In genomic region chr1:80247131-80247530, GRCm38 (mm10) we compare ENCODE assay signal across 32 mouse cellular contexts. TPM values are rescaled to one million over a fixed set of nuclear protein-coding genes. Genes with fewer than 3 reads are reported as not detected.
"Had no signal": no experiment of that assay in that cellular context is flagged by ENCODE, and none has a peak within 500 bp of the region (broad histone marks: within the 10 kb centered on the region; RNA-seq: fewer than 3 reads in every experiment).

No protein-coding gene starts in this region.

- H3K27ac ChIP-seq: embryonic facial prominence, embryonic 10.5 days; embryonic facial prominence, embryonic 12.5 days; embryonic facial prominence, embryonic 13.5 days; embryonic facial prominence, embryonic 15.5 days; forebrain, embryonic 10.5 days; forebrain, embryonic 12.5 days; forebrain, embryonic 13.5 days; forebrain, embryonic 15.5 days; gastrocnemius, adult 2 months had no signal

- H3K4me3 ChIP-seq: embryonic facial prominence, embryonic 10.5 days; embryonic facial prominence, embryonic 12.5 days; embryonic facial prominence, embryonic 13.5 days; embryonic facial prominence, embryonic 15.5 days; erythroblast, embryonic 14.5 days; forebrain, embryonic 10.5 days; forebrain, embryonic 12.5 days; forebrain, embryonic 13.5 days; forebrain, embryonic 15.5 days; gastrocnemius, adult 2 months had no signal

- H3K4me2 ChIP-seq: embryonic facial prominence, embryonic 12.5 days; embryonic facial prominence, embryonic 13.5 days; embryonic facial prominence, embryonic 15.5 days; forebrain, embryonic 12.5 days; forebrain, embryonic 13.5 days; forebrain, embryonic 15.5 days had no signal

- H3K9ac ChIP-seq: embryonic facial prominence, embryonic 12.5 days; embryonic facial prominence, embryonic 13.5 days; embryonic facial prominence, embryonic 15.5 days; forebrain, embryonic 12.5 days; forebrain, embryonic 13.5 days; forebrain, embryonic 15.5 days; forebrain, postnatal 0 days had no signal

- H3K36me3 ChIP-seq: embryonic facial prominence, embryonic 10.5 days; embryonic facial prominence, embryonic 12.5 days; embryonic facial prominence, embryonic 13.5 days; embryonic facial prominence, embryonic 15.5 days; forebrain, embryonic 10.5 days; forebrain, embryonic 12.5 days; forebrain, embryonic 15.5 days had no signal

- H3K4me1 ChIP-seq: embryonic facial prominence, embryonic 10.5 days; embryonic facial prominence, embryonic 12.5 days; embryonic facial prominence, embryonic 13.5 days; embryonic facial prominence, embryonic 15.5 days; forebrain, embryonic 12.5 days; forebrain, embryonic 13.5 days; forebrain, embryonic 15.5 days had no signal

- H3K9me3 ChIP-seq: embryonic facial prominence, embryonic 10.5 days; embryonic facial prominence, embryonic 12.5 days; embryonic facial prominence, embryonic 13.5 days; embryonic facial prominence, embryonic 15.5 days; forebrain, embryonic 10.5 days; forebrain, embryonic 12.5 days; forebrain, embryonic 13.5 days; forebrain, embryonic 15.5 days had no signal

- ATAC-seq: forebrain, embryonic 13.5 days; forebrain, embryonic 14.5 days; forebrain, embryonic 15.5 days; forebrain, embryonic 16.5 days; forebrain, postnatal 0 days had no signal

- DNase-seq: cerebellum, adult 2 months; cerebellum, adult 8-10 months; cerebellum, adult 9-10 months; cerebellum, adult 9-11 months; cerebellum, postnatal 10 days; cerebellum, postnatal 14 days; cerebellum, postnatal 25 days; cerebellum, postnatal 36 days; embryo, embryonic 11 days; forebrain, postnatal 0 days; gastrocnemius, adult 2 months; gastrocnemius, postnatal 10 days; gastrocnemius, postnatal 14 days; gastrocnemius, postnatal 25 days; gastrocnemius, postnatal 36 days; heart, adult 11 months; heart, adult 18-20 months had no signal

- H3K27me3 ChIP-seq: embryonic facial prominence, embryonic 12.5 days; embryonic facial prominence, embryonic 13.5 days; embryonic facial prominence, embryonic 15.5 days; forebrain, embryonic 12.5 days; forebrain, embryonic 13.5 days; forebrain, embryonic 15.5 days had no signal

RNA-seq across cellular contexts. Expression of gene Fam124b, which starts 28.9 kb away (rescaled TPM):
- total RNA-seq: common myeloid progenitor, adult 5-6 weeks; granulocyte monocyte progenitor cell, adult 5-6 weeks had no signal
- polyA plus RNA-seq: cortical plate, adult 2 months; erythroblast, embryonic 14.5 days; frontal cortex, adult 2 months had no signal
